18 mouse cellular contexts compared by ENCODE assay signal in the genomic region with DNA sequence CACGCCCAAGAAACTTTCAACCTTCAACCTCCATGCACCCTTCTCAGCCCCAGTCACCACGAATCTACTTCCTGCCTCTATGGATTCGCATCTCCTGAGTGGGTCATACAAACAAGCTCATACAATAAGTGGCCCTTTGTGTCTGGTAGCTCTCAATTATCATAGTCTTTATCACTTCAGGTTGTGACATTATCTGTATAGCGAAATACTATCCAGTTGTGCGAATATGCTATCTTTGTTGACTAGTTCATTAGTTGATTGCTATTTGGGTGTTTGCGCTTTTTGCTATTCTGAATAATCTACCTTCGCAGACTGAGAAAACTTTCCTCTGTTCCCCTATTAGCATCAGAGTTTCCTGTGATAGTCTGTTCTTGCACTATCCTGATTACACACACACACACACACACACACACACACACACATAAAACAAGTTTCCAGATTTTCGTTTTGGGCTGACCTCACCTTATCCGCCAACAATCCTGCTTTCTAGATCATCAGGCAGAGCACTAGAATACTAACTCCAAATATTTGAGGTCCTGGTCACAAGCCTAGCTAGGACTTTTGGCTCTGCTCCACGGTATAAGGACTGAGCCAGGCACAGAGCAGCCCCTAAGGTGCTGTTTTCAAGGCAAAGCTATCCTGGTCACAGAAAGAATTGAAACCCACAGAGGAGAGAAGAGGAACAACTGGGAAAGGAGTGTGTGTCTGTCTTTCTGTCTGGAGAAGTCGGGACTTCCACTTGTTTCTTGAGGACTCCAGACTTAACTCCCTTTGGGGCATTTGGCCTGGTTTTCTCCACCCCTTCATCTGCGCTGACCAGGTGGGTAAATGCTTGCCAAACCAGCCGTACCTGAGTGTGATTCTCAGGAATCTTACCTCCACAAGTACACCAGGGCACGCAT. TPM values are rescaled to one million over a fixed set of nuclear protein-coding genes. Genes with fewer than 3 reads are reported as not detected.
DNase-seq lines count a peak whose midpoint lies in the region; ATAC-seq lines count a peak whose summit lies in the region.
"Had no signal": no experiment of that assay in that cellular context is flagged by ENCODE, and none has a peak within 500 bp of the region (broad histone marks: within the 10 kb centered on the region; RNA-seq: fewer than 3 reads in every experiment).

No protein-coding gene starts in this region.

- peaks cover 76% of the 10 kb centered on the region for H3K27me3 ChIP-seq in heart, embryonic 10.5 days (ENCODE audit: insufficient read depth, poor library complexity, severe bottlenecking)
- peaks cover 90% of the 10 kb centered on the region for H3K27me3 ChIP-seq in neural tube, embryonic 15.5 days (replicated peaks)
- peaks cover 57% of the 10 kb centered on the region for H3K27me3 ChIP-seq in heart, embryonic 15.5 days

- H3K9ac ChIP-seq in neural tube, embryonic 15.5 days (replicated peaks) = no peak overlapping the region
- H3K9ac ChIP-seq in heart, embryonic 15.5 days = peak overlapping the region; percentile 71
- H3K9ac ChIP-seq: embryonic facial prominence, embryonic 13.5 days; limb, embryonic 13.5 days had no signal

- peak; percentile 72 for DNase-seq in heart, embryonic 10.5 days (ENCODE audit: low spot score)
- DNase-seq in heart, adult 9 months (ENCODE audit: low spot score in 2 of 2) = no peak
- peak; percentile 48 for DNase-seq in neural tube, embryonic 10.5 days (ENCODE audit: extremely low spot score, low spot score)
- no peak for DNase-seq in left cerebral cortex, adult 9 months (ENCODE audit: low spot score in 2 of 2)
- DNase-seq in urinary bladder, postnatal 25 days (ENCODE audit: low spot score) = no peak
- DNase-seq: adrenal gland, postnatal 10 days; cerebellum, adult 11 months; gastrocnemius, postnatal 10 days; kidney, adult 2 months; kidney, postnatal 14 days; lung, adult 18-20 months; thymus, postnatal 14 days had no signal

- no peak for ATAC-seq in neural tube, embryonic 15.5 days (ENCODE audit: low FRiP score)
- no peak for ATAC-seq in heart, embryonic 15.5 days (replicated peaks; ENCODE audit: insufficient number of reproducible peaks, insufficient read depth, low FRiP score, low read depth)
- ATAC-seq: hindbrain, postnatal 0 days had no signal

- H3K4me2 ChIP-seq in neural tube, embryonic 15.5 days = no peak overlapping the region
- H3K4me2 ChIP-seq in heart, embryonic 15.5 days = peak overlapping the region; percentile 69
- H3K4me2 ChIP-seq: embryonic facial prominence, embryonic 13.5 days had no signal

- peak overlapping the region; percentile 97 for H3K27ac ChIP-seq in heart, embryonic 10.5 days
- H3K27ac ChIP-seq in neural tube, embryonic 15.5 days (replicated peaks) = no peak overlapping the region
- H3K27ac ChIP-seq in heart, embryonic 15.5 days = peak overlapping the region; percentile 86
- H3K27ac ChIP-seq: embryonic facial prominence, embryonic 13.5 days; hindbrain, postnatal 0 days; limb, embryonic 13.5 days had no signal

- no peaks in the 10 kb centered on the region for H3K36me3 ChIP-seq in heart, embryonic 10.5 days
- no peaks in the 10 kb centered on the region for H3K36me3 ChIP-seq in neural tube, embryonic 15.5 days
- no peaks in the 10 kb centered on the region for H3K36me3 ChIP-seq in heart, embryonic 15.5 days
- H3K36me3 ChIP-seq: embryonic facial prominence, embryonic 13.5 days; limb, embryonic 13.5 days had no signal

- peaks cover 43% of the 10 kb centered on the region for H3K4me1 ChIP-seq in heart, embryonic 10.5 days
- peaks cover 14% of the 10 kb centered on the region for H3K4me1 ChIP-seq in neural tube, embryonic 15.5 days
- peaks cover 17% of the 10 kb centered on the region for H3K4me1 ChIP-seq in heart, embryonic 15.5 days (replicated peaks)

- no peaks in the 10 kb centered on the region for H3K9me3 ChIP-seq in heart, embryonic 10.5 days
- no peaks in the 10 kb centered on the region for H3K9me3 ChIP-seq in neural tube, embryonic 15.5 days (replicated peaks)
- H3K9me3 ChIP-seq in heart, embryonic 15.5 days (replicated peaks) = no peaks in the 10 kb centered on the region
- H3K9me3 ChIP-seq: embryonic facial prominence, embryonic 13.5 days; limb, embryonic 13.5 days had no signal

- WGBS in heart, embryonic 10.5 days = 5% methylated on average over 14 of the region's 14 CpGs
- 3% methylated on average over 14 of the region's 14 CpGs for WGBS in neural tube, embryonic 15.5 days
- WGBS in heart, embryonic 15.5 days = 11% methylated on average over 14 of the region's 14 CpGs

- H3K4me3 ChIP-seq in heart, embryonic 10.5 days = peak overlapping the region; percentile 80
- no peak overlapping the region for H3K4me3 ChIP-seq in neural tube, embryonic 15.5 days (replicated peaks)
- peak overlapping the region; percentile 73 for H3K4me3 ChIP-seq in heart, embryonic 15.5 days

RNA-seq across cellular contexts. Expression of a gene that starts 0.6 kb away (rescaled TPM):
- 146 and 189 TPM in 2 replicates for polyA plus RNA-seq in heart, embryonic 10.5 days (2016; fragmentation: Nextera tagmentation; extraction: Ambion mirVana)
- polyA plus RNA-seq in neural tube, embryonic 15.5 days (2015; fragmentation: Nextera tagmentation; extraction: Ambion mirVana) = 0.13 TPM in 1 of 2 replicates, not detected in the other
- 131 and 147 TPM in 2 replicates for polyA plus RNA-seq in heart, embryonic 15.5 days (2015; fragmentation: Nextera tagmentation; extraction: Ambion mirVana)
- polyA plus RNA-seq: brain, embryonic 14.5 days; hindbrain, postnatal 0 days; kidney, adult 2 months; limb, embryonic 13.5 days had no signal

Comparison
In these comparisons a context has a peak if more than half of its experiments do, and no peak if none do; other contexts are left out.
1. DNase-seq: peak in heart, embryonic 10.5 days (single experiment) and neural tube, embryonic 10.5 days (single experiment); none in heart, adult 9 months (0 of 2), left cerebral cortex, adult 9 months (0 of 2) and urinary bladder, postnatal 25 days (single experiment).
2. RNA of a gene that starts 0.6 kb away (polyA plus RNA-seq): 131 to 147 TPM in heart, embryonic 15.5 days and 146 to 189 TPM in heart, embryonic 10.5 days; 0.13 TPM in neural tube, embryonic 15.5 days; every median in the first group is over 100 times any median in the second.